Mouse (Mus musculus) heart, postnatal 14 days (tissue): Measurements from ENCODE around the gene A030014E15Rik. TPM values are rescaled to one million over a fixed set of nuclear protein-coding genes. Genes with fewer than 3 reads are reported as not detected.

ENCODE experiments used
- DNase-seq, 2 experiments: peaks; one replicate each; pipeline ENCODE4 v3.0.0; 2021 to 2022
- intact Hi-C: fragments of 180-260 bp; cut with DNase I; formaldehyde crosslinking; loops from one replicate; pipeline ENCODE4 v1.15.1; 2025
- total RNA-seq, 2 experiments: library from RNA; stranded (reverse); gene quantifications; 2 replicates each; pipeline ENCODE4 v1.2.3; 2021

A030014E15Rik gene
- total RNA-seq, 2 experiments from 2014 or later = not detected

- intact Hi-C loops = no loop called here
- DNase-seq = no peak
Measured at GRCm38 (mm10) chr1:82973901-82974300, 49.2 kb downstream of the A030014E15Rik start.

GRCm38 (mm10) chr1:82974342-82974741 lies 49.6 kb downstream of the A030014E15Rik start:
- intact Hi-C loops = no loop called here
- no peak for DNase-seq

Other genes starting within 250 kb of the A030014E15Rik start
- gene Mff, start 200.0 kb upstream of the A030014E15Rik start, total RNA-seq = 100 to 1,000 TPM; 183 to 184 TPM
- not detected for gene Tm4sf20, start 156.5 kb upstream of the A030014E15Rik start, total RNA-seq
- gene Gm47791, start 153.7 kb upstream of the A030014E15Rik start, total RNA-seq = not detected
- 10 to 100 TPM; 34.0 to 36.7 TPM for gene Agfg1, start 85.4 kb upstream of the A030014E15Rik start, total RNA-seq
- gene A030005L19Rik, start 11.6 kb upstream of the A030014E15Rik start, total RNA-seq = not detected
- gene Gm6217, start 6.5 kb downstream of the A030014E15Rik start, total RNA-seq = not detected
- gene A030003K21Rik, start 18.5 kb downstream of the A030014E15Rik start, total RNA-seq = not detected
- gene Gm7544, start 31.1 kb downstream of the A030014E15Rik start, total RNA-seq = not detected
- gene Gm47955, start 35.4 kb downstream of the A030014E15Rik start, total RNA-seq = not detected
- not detected for gene Gm47959, start 75.6 kb downstream of the A030014E15Rik start, total RNA-seq
- under 1 TPM; 0.51 to 0.57 TPM for gene Slc19a3, start 113.5 kb downstream of the A030014E15Rik start, total RNA-seq
- not detected for gene Krtap28-10, start 117.6 kb downstream of the A030014E15Rik start, total RNA-seq
- not detected for gene Gm47969, start 120.0 kb downstream of the A030014E15Rik start, total RNA-seq
- not detected for gene A030005K14Rik, start 134.5 kb downstream of the A030014E15Rik start, total RNA-seq
- not detected for gene Krtap28-13, start 136.0 kb downstream of the A030014E15Rik start, total RNA-seq
- not detected for gene Ccl20, start 191.8 kb downstream of the A030014E15Rik start, total RNA-seq
- gene Daw1, start 234.8 kb downstream of the A030014E15Rik start, total RNA-seq = not detected